ENCODE assay signal across 8 mouse cellular contexts in genomic region chr2:152736090-152736601, GRCm38 (mm10). TPM values are rescaled to one million over a fixed set of nuclear protein-coding genes. Genes with fewer than 3 reads are reported as not detected.
DNase-seq lines count a peak whose midpoint lies in the region; ATAC-seq lines count a peak whose summit lies in the region.

Gene Id1 (plus strand): TSS chr2:152736251.

- DNase-seq in 3134 (ENCODE audit: extremely low read depth, insufficient read length, low spot score), result peak; percentile 90
- DNase-seq in adrenal gland, adult 18-20 months (ENCODE audit: low spot score in 2 of 2), result peak; percentile 80 to 89
- peak; percentile 93 to 95 for DNase-seq in heart, adult 18-20 months
- peak; percentile 95 for DNase-seq in kidney, adult 18-20 months
- peak; percentile 19 to 43 for DNase-seq in spleen, postnatal 14 days (ENCODE audit: low spot score in 2 of 2)

- H3K9ac ChIP-seq in embryonic facial prominence, embryonic 13.5 days, result peak within 1 kb of the TSS; percentile 97
- peak within 1 kb of the TSS; percentile 98 for H3K9ac ChIP-seq in limb, embryonic 13.5 days
- H3K9ac ChIP-seq in midbrain, embryonic 15.5 days, result peak within 1 kb of the TSS; percentile 43

- peak; percentile 77 for ATAC-seq in embryonic facial prominence, embryonic 13.5 days (ENCODE audit: insufficient number of reproducible peaks, insufficient read depth, low FRiP score, low TSS enrichment, low read depth)
- peak; percentile 71 for ATAC-seq in limb, embryonic 13.5 days (ENCODE audit: low FRiP score, low read depth)
- ATAC-seq in midbrain, embryonic 15.5 days (replicated peaks), result peak; percentile 55

- H3K4me3 ChIP-seq in embryonic facial prominence, embryonic 13.5 days, result peak within 1 kb of the TSS; percentile 86
- peak within 1 kb of the TSS; percentile 95 for H3K4me3 ChIP-seq in limb, embryonic 13.5 days
- H3K4me3 ChIP-seq in midbrain, embryonic 15.5 days, result peak within 1 kb of the TSS; percentile 48

- no peaks in the 10 kb centered on the region for H3K27me3 ChIP-seq in embryonic facial prominence, embryonic 13.5 days
- H3K27me3 ChIP-seq in limb, embryonic 13.5 days, result no peaks in the 10 kb centered on the region
- H3K27me3 ChIP-seq in midbrain, embryonic 15.5 days (replicated peaks), result 0 out of 2 replicates have a peak, but pooled peaks cover 5% of the 10 kb centered on the region

- under 1% methylated on average over 28 of the region's 28 CpGs for WGBS in embryonic facial prominence, embryonic 13.5 days
- WGBS in limb, embryonic 13.5 days, result under 1% methylated on average over 28 of the region's 28 CpGs
- WGBS in midbrain, embryonic 15.5 days, result under 1% methylated on average over 28 of the region's 28 CpGs

- no peaks in the 10 kb centered on the region for H3K36me3 ChIP-seq in embryonic facial prominence, embryonic 13.5 days
- H3K36me3 ChIP-seq in limb, embryonic 13.5 days, result peaks cover 6% of the 10 kb centered on the region; the same call in 1 of the 2 replicates
- H3K36me3 ChIP-seq in midbrain, embryonic 15.5 days (replicated peaks), result no peaks in the 10 kb centered on the region

- no peaks in the 10 kb centered on the region for H3K9me3 ChIP-seq in embryonic facial prominence, embryonic 13.5 days
- no peaks in the 10 kb centered on the region for H3K9me3 ChIP-seq in limb, embryonic 13.5 days
- H3K9me3 ChIP-seq in midbrain, embryonic 15.5 days, result no peaks in the 10 kb centered on the region

- H3K4me2 ChIP-seq in embryonic facial prominence, embryonic 13.5 days, result peak within 1 kb of the TSS; percentile 95
- peak within 1 kb of the TSS; percentile 94 for H3K4me2 ChIP-seq in limb, embryonic 13.5 days (replicated peaks)
- peak within 1 kb of the TSS; percentile 86 for H3K4me2 ChIP-seq in midbrain, embryonic 15.5 days

- peaks cover 64% of the 10 kb centered on the region for H3K4me1 ChIP-seq in embryonic facial prominence, embryonic 13.5 days
- peaks cover 66% of the 10 kb centered on the region for H3K4me1 ChIP-seq in limb, embryonic 13.5 days
- H3K4me1 ChIP-seq in midbrain, embryonic 15.5 days, result peaks cover 43% of the 10 kb centered on the region

- H3K27ac ChIP-seq in embryonic facial prominence, embryonic 13.5 days, result peak within 1 kb of the TSS; percentile 97
- peak within 1 kb of the TSS; percentile 98 for H3K27ac ChIP-seq in limb, embryonic 13.5 days
- H3K27ac ChIP-seq in midbrain, embryonic 15.5 days, result peak within 1 kb of the TSS; percentile 64

RNA-seq across cellular contexts. Expression of gene Id1, which starts in this region (rescaled TPM):
- 10 to 100 TPM; 51.8 to 93.4 TPM for total RNA-seq in adrenal gland, adult 18-20 months (2021)
- polyA plus RNA-seq in embryonic facial prominence, embryonic 13.5 days (2015; fragmentation: Nextera tagmentation; extraction: Ambion mirVana), result 179 and 189 TPM in 2 replicates
- 10 to 100 TPM; 63.7 to 75.1 TPM for total RNA-seq in heart, adult 18-20 months (2021)
- 232 and 236 TPM in 2 replicates for polyA plus RNA-seq in limb, embryonic 13.5 days (2015; fragmentation: Nextera tagmentation; extraction: Ambion mirVana)
- polyA plus RNA-seq in midbrain, embryonic 15.5 days (2015; fragmentation: Nextera tagmentation; extraction: Ambion mirVana), result 30.7 and 33.7 TPM in 2 replicates

Comparison
In these comparisons a context has a peak if more than half of its experiments do, and no peak if none do; other contexts are left out.
1. Peak in every context shown above with its lines: DNase-seq, ATAC-seq, H3K4me3 ChIP-seq and H3K27ac ChIP-seq.
2. DNase-seq: peak in every context shown above with its lines; median percentile 95 in kidney, adult 18-20 months; 94 in heart, adult 18-20 months; 90 in 3134; 84 in adrenal gland, adult 18-20 months; 31 in spleen, postnatal 14 days.
3. H3K9ac ChIP-seq: peak in every context shown above with its lines; median percentile 98 in limb, embryonic 13.5 days; 97 in embryonic facial prominence, embryonic 13.5 days; 43 in midbrain, embryonic 15.5 days.